ENCODE assay signal across 8 mouse cellular contexts in the genomic region with DNA sequence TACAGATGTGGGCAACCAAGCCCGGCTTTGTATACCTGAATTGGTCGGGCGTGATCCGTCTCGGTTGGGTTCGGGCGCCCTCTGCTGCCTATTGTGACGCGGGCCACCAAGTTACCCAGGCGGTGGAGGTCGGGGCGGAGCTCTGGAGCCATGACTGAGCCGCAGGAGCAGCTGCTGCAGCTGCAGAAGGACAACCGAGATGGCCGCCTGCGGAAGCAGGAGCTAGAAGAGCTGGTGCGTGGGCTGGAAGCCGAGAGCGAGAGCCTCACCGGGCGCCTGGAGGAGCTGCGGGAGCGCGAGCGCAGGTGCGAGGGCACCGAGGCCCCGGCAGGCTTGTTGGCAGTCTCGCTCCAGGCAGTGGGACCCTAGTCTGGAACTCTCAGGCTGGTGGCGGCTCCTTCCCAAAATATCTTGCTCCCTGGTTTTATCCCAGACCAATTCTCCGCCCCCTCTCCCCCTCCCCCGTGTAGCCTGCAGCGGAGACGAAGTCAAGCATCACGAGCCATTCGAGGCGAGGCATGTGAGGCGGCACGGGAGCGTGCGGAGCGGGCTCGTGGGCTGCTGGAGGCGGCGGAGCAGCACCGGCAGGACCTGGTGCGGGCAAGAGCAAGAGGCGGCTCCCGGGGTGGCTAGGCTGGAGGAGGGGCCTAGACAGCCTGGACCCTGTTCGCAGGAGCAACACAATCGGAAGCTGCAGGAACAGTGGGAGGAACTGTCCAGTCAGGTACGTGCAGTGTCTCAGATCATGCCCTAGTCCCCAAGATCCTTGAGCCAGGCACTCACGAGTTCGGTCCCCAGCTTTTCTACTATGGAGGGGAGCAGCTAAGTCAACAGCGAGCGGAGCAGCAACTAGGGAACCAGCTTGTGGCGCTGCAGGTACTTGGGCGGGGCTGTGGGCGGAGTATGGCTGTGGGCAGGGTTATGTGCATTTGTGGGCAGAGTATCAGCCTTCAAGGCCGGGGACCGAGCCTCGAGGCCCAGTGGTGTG. TPM values are rescaled to one million over a fixed set of nuclear protein-coding genes. Genes with fewer than 3 reads are reported as not detected.
DNase-seq lines count a peak whose midpoint lies in the region; ATAC-seq lines count a peak whose summit lies in the region.

No protein-coding gene starts in this region.

- peaks cover 13% of the 10 kb centered on the region for H3K27me3 ChIP-seq in hindbrain, embryonic 15.5 days

- H3K9ac ChIP-seq in hindbrain, embryonic 15.5 days, result peak overlapping the region; percentile 64

- peak overlapping the region; percentile 63 for H3K4me3 ChIP-seq in hindbrain, embryonic 15.5 days

- under 1% methylated on average over 62 of the region's 62 CpGs for WGBS in hindbrain, embryonic 15.5 days

- no peaks in the 10 kb centered on the region for H3K9me3 ChIP-seq in hindbrain, embryonic 15.5 days

- H3K36me3 ChIP-seq in hindbrain, embryonic 15.5 days, result peaks cover 15% of the 10 kb centered on the region

- peak overlapping the region; percentile 91 for H3K27ac ChIP-seq in hindbrain, embryonic 15.5 days (replicated peaks)

- DNase-seq in R1 (ENCODE audit: low read depth, low spot score), result peak; percentile 97
- peak; percentile 92 to 95 for DNase-seq in cerebellum, postnatal 25 days
- peak; percentile 93 to 94 for DNase-seq in frontal cortex, postnatal 36 days (ENCODE audit: low spot score in 2 of 2)
- DNase-seq in left cerebral cortex, adult 11 months (ENCODE audit: low spot score), result peak; percentile 89
- peak; percentile 93 to 95 for DNase-seq in lung, postnatal 4 days
- DNase-seq in retina, postnatal 7 days (ENCODE audit: low read depth, low spot score), result peak; percentile 81
- peak; percentile 87 for DNase-seq in urinary bladder, adult 2 months (ENCODE audit: low spot score)

- peaks cover 22% of the 10 kb centered on the region for H3K4me1 ChIP-seq in hindbrain, embryonic 15.5 days (replicated peaks)

- H3K4me2 ChIP-seq in hindbrain, embryonic 15.5 days, result peak overlapping the region; percentile 95

- peak; percentile 87 for ATAC-seq in hindbrain, embryonic 15.5 days (ENCODE audit: low FRiP score, low read depth)

RNA-seq across cellular contexts. Expression of a gene that starts 0.6 kb away (rescaled TPM):
- polyA plus RNA-seq in hindbrain, embryonic 15.5 days (2015; fragmentation: Nextera tagmentation; extraction: Ambion mirVana), result 75.2 and 81.9 TPM in 2 replicates
- polyA plus RNA-seq in urinary bladder, adult 2 months (2012; rRNA removed), result 30.4 and 31.6 TPM in 2 replicates

RNA-seq across cellular contexts. Expression of a gene that starts 43.1 kb away (rescaled TPM):
- 7.3 and 7.5 TPM in 2 replicates for polyA plus RNA-seq in hindbrain, embryonic 15.5 days (2015; fragmentation: Nextera tagmentation; extraction: Ambion mirVana)
- 3.5 and 4.7 TPM in 2 replicates for polyA plus RNA-seq in urinary bladder, adult 2 months (2012; rRNA removed)

RNA-seq across cellular contexts. Expression of a gene that starts 54.7 kb away (rescaled TPM):
- 3.6 and 4.4 TPM in 2 replicates for polyA plus RNA-seq in hindbrain, embryonic 15.5 days (2015; fragmentation: Nextera tagmentation; extraction: Ambion mirVana)
- 0.19 and 0.24 TPM in 2 replicates for polyA plus RNA-seq in urinary bladder, adult 2 months (2012; rRNA removed)

Comparison
In these comparisons a context has a peak if more than half of its experiments do, and no peak if none do; other contexts are left out.
1. Peak in every context shown above with its lines: DNase-seq, ATAC-seq, H3K4me3 ChIP-seq and H3K27ac ChIP-seq.